In genomic region chr5:21987711-21988110, GRCm38 (mm10) we compare ENCODE assay signal across 17 mouse cellular contexts.
DNase-seq lines count a peak whose midpoint lies in the region.
"Had no signal": no experiment of that assay in that cellular context is flagged by ENCODE, and none has a peak within 500 bp of the region (broad histone marks: within the 10 kb centered on the region; RNA-seq: fewer than 3 reads in every experiment).

No protein-coding gene starts in this region.

- intact Hi-C loops in left cerebral cortex, postnatal 10 days (cut with DNase I): no loop called here
- intact Hi-C loops in left cerebral cortex, postnatal 36 days (cut with DNase I): no loop called here

- peak; percentile 36 for DNase-seq in adrenal gland, adult 2 months
- no peak for DNase-seq in adrenal gland, adult 18-20 months (ENCODE audit: low spot score in 2 of 2)
- DNase-seq in left cerebral cortex, postnatal 10 days (ENCODE audit: extremely low spot score in 1 of 2, low spot score in 2 of 2): peak; percentile 29 to 31
- DNase-seq in left cerebral cortex, postnatal 36 days (ENCODE audit: low spot score in 2 of 2): no peak
- DNase-seq in ovary, adult 18-20 months (ENCODE audit: low spot score): peak; percentile 12
- no peak for DNase-seq in ovary, postnatal 14 days (ENCODE audit: low spot score)
- peak; percentile 63 for DNase-seq in brain, adult 2 months (ENCODE audit: low read depth, low spot score)
- DNase-seq in gastrocnemius, adult 8-10 months (ENCODE audit: low spot score in 2 of 2): no peak
- DNase-seq: cerebellum, adult 18-20 months; cerebellum, postnatal 14 days; gastrocnemius, postnatal 36 days; heart, postnatal 4 days; kidney, adult 8-10 months; kidney, postnatal 14 days; liver; thymus, adult 18-20 months; thymus, postnatal 4 days had no signal

Comparison
In these comparisons a context has a peak if more than half of its experiments do, and no peak if none do; other contexts are left out.
1. DNase-seq: peak in adrenal gland, adult 2 months (single experiment), left cerebral cortex, postnatal 10 days (2 of 2), ovary, adult 18-20 months (single experiment) and brain, adult 2 months (single experiment); none in adrenal gland, adult 18-20 months (0 of 2), left cerebral cortex, postnatal 36 days (0 of 2), ovary, postnatal 14 days (single experiment) and gastrocnemius, adult 8-10 months (0 of 2).